ENCODE assay signal across 20 mouse cellular contexts in genomic region chr4:58786659-58787058, GRCm38 (mm10). TPM values are rescaled to one million over a fixed set of nuclear protein-coding genes. Genes with fewer than 3 reads are reported as not detected.
"Had no signal": no experiment of that assay in that cellular context is flagged by ENCODE, and none has a peak within 500 bp of the region (broad histone marks: within the 10 kb centered on the region; RNA-seq: fewer than 3 reads in every experiment).

No protein-coding gene starts in this region.

- H3K4me2 ChIP-seq: kidney, embryonic 15.5 days; liver, embryonic 13.5 days; midbrain, embryonic 12.5 days; midbrain, embryonic 15.5 days; neural tube, embryonic 12.5 days; neural tube, embryonic 15.5 days had no signal

- H3K4me3 ChIP-seq: kidney, embryonic 15.5 days; liver, embryonic 13.5 days; midbrain, embryonic 12.5 days; midbrain, embryonic 15.5 days; neural tube, embryonic 12.5 days; neural tube, embryonic 15.5 days had no signal

- H3K4me1 ChIP-seq: kidney, embryonic 15.5 days; liver, embryonic 13.5 days; midbrain, embryonic 12.5 days; midbrain, embryonic 15.5 days; neural tube, embryonic 12.5 days; neural tube, embryonic 15.5 days had no signal

- DNase-seq: kidney, adult 11 months; kidney, adult 8-10 months; kidney, postnatal 10 days; kidney, postnatal 4 days; liver, embryonic 13.5 days; lung, adult 2 months; retina, postnatal 1 day; thymus, postnatal 25 days had no signal

- ATAC-seq: lung, postnatal 0 days; midbrain, embryonic 15.5 days had no signal

- H3K27ac ChIP-seq: kidney, embryonic 15.5 days; liver, embryonic 13.5 days; macrophage; midbrain, embryonic 12.5 days; midbrain, embryonic 15.5 days; neural tube, embryonic 12.5 days; neural tube, embryonic 15.5 days; stomach, postnatal 0 days had no signal

- H3K9ac ChIP-seq: kidney, embryonic 15.5 days; liver, embryonic 13.5 days; midbrain, embryonic 12.5 days; midbrain, embryonic 15.5 days; neural tube, embryonic 12.5 days; neural tube, embryonic 15.5 days had no signal

- H3K9me3 ChIP-seq: kidney, embryonic 15.5 days; liver, embryonic 13.5 days; midbrain, embryonic 12.5 days; midbrain, embryonic 15.5 days; neural tube, embryonic 12.5 days; neural tube, embryonic 15.5 days had no signal

- H3K36me3 ChIP-seq: kidney, embryonic 15.5 days; liver, embryonic 13.5 days; midbrain, embryonic 12.5 days; midbrain, embryonic 15.5 days; neural tube, embryonic 12.5 days; neural tube, embryonic 15.5 days had no signal

- H3K27me3 ChIP-seq: kidney, embryonic 15.5 days; liver, embryonic 13.5 days; midbrain, embryonic 12.5 days; midbrain, embryonic 15.5 days; neural tube, embryonic 12.5 days; neural tube, embryonic 15.5 days had no signal

RNA-seq across cellular contexts. Expression of gene Olfr267, which starts 0.9 kb away (rescaled TPM):
- polyA plus RNA-seq: kidney, embryonic 15.5 days; limb, embryonic 11.5 days; liver, adult 2 months; liver, embryonic 13.5 days; liver, embryonic 16.5 days; lung, adult 2 months; lung, postnatal 0 days; macrophage; neural tube, embryonic 12.5 days; neural tube, embryonic 15.5 days; stomach, embryonic 14.5 days had no signal
